Mouse (Mus musculus): ENCODE results near the gene Lrba.

Lrba gene

GRCm38 (mm10) chr3:86804265-86804664 is 579.8 kb downstream of the Lrba start:
- DNase-seq, result no peak

- no peak for DNase-seq
These were observed 582.4 kb downstream of the Lrba start for GRCm38 (mm10) chr3:86806834-86807233.

GRCm38 (mm10) chr3:86807750-86808467 is 583.4 kb downstream of the Lrba start:
- peak; percentile 44 for DNase-seq

- DNase-seq, result no peak
These were observed 584.7 kb downstream of the Lrba start for GRCm38 (mm10) chr3:86809199-86809598.

GRCm38 (mm10) chr3:86809646-86810045 is 585.2 kb downstream of the Lrba start:
- DNase-seq, result no peak

- DNase-seq, result no peak
These were observed 586.4 kb downstream of the Lrba start for GRCm38 (mm10) chr3:86810908-86811307.

- peak; percentile 87 for DNase-seq
These were observed 588.2 kb downstream of the Lrba start for GRCm38 (mm10) chr3:86812689-86813088.

- DNase-seq, result no peak
These were observed 593.6 kb downstream of the Lrba start for GRCm38 (mm10) chr3:86818001-86818585.

GRCm38 (mm10) chr3:86819372-86819771 is 594.9 kb downstream of the Lrba start:
- DNase-seq, result no peak

GRCm38 (mm10) chr3:86820344-86820743 is 595.9 kb downstream of the Lrba start:
- DNase-seq, result no peak

- no peak for DNase-seq
These were observed 596.9 kb downstream of the Lrba start for GRCm38 (mm10) chr3:86821383-86821782.

- DNase-seq, result no peak
These were observed 603.0 kb downstream of the Lrba start for GRCm38 (mm10) chr3:86827506-86827905.

GRCm38 (mm10) chr3:86832115-86832514 is 607.6 kb downstream of the Lrba start:
- DNase-seq, result no peak
